Mouse (Mus musculus) stomach, embryonic 16.5 days (tissue): ENCODE data around the gene Aars. TPM values are rescaled to one million over a fixed set of nuclear protein-coding genes. Genes with fewer than 3 reads are reported as not detected.

Source experiments
- microRNA-seq: library from miRNA; unstranded; fragments of <30 nt; microRNA quantifications from one replicate; pipeline ENCODE4, GENCODE M21; 2016
- polyA plus RNA-seq: library from polyadenylated mRNA; unstranded; fragments of >200 nt; fragmentation: Nextera tagmentation; extraction: Ambion mirVana; gene quantifications from 2 replicates; pipeline ENCODE4 v1.2.1, GENCODE M21; 2015

Gene Aars
- polyA plus RNA-seq, 1 experiment from 2014 or later, result 49.3 TPM

Small RNA genes within 50 kb of the gene (microRNA-seq; reads per million reads assigned to microRNA genes)
- gene Gm24103 (not detected), gene Mir3473d (0.50 reads per million)

Other genes with a start within 250 kb of the Aars start
- gene Il34, start 227.2 kb upstream of the Aars start, polyA plus RNA-seq, result 2.9 and 5.0 TPM in 2 replicates
- 70.3 and 71.5 TPM in 2 replicates for gene Cog4, start 186.5 kb upstream of the Aars start, polyA plus RNA-seq
- gene Sf3b3, start 186.4 kb upstream of the Aars start, polyA plus RNA-seq, result 128 and 131 TPM in 2 replicates
- gene Fuk, start 130.7 kb upstream of the Aars start, polyA plus RNA-seq, result 12.2 and 13.3 TPM in 2 replicates
- 17.0 and 17.1 TPM in 2 replicates for gene St3gal2, start 113.2 kb upstream of the Aars start, polyA plus RNA-seq
- gene Ddx19a, start 35.3 kb upstream of the Aars start, polyA plus RNA-seq, result 10.7 and 12.5 TPM in 2 replicates
- gene Ddx19b, start 1.4 kb upstream of the Aars start, polyA plus RNA-seq, result 6.9 and 7.9 TPM in 2 replicates
- not detected in 2 replicates for gene Exosc6, start 23.2 kb downstream of the Aars start, polyA plus RNA-seq
- gene Clec18a, start 59.3 kb downstream of the Aars start, polyA plus RNA-seq, result not detected in 2 replicates
- gene Pdpr, start 61.5 kb downstream of the Aars start, polyA plus RNA-seq, result 9.7 and 10.8 TPM in 2 replicates
- 53.9 and 54.2 TPM in 2 replicates for gene Glg1, start 226.1 kb downstream of the Aars start, polyA plus RNA-seq